Mouse (Mus musculus) intestine, postnatal 0 days (tissue): Measurements from ENCODE around the gene Fgf18. TPM values are rescaled to one million over a fixed set of nuclear protein-coding genes. Genes with fewer than 3 reads are reported as not detected.

ENCODE experiments used
- ATAC-seq: fragments of 200-750 bp; cut with Nextera tagmentation; 2 replicates; pipeline ENCODE4 v1.8.0; 2017; ENCODE audit warnings: mild to moderate bottlenecking, moderate TSS enrichment, moderate library complexity
- H3K27ac ChIP-seq: fragments of 300-500 bp; sonication (generic); 2 replicates; pipeline ENCODE4 v1.5.1; 2014; ENCODE audit warnings: mild to moderate bottlenecking, low read depth, low read length, moderate library complexity
- H3K27me3 ChIP-seq: fragments of 300-500 bp; sonication (generic); replicated peaks from 2 replicates; pipeline ENCODE4 v1.6.1; 2014; ENCODE audit warnings: low read length, mixed read lengths; ENCODE audit not compliant: control insufficient read depth, insufficient read depth
- H3K36me3 ChIP-seq: fragments of 300-500 bp; sonication (generic); 2 replicates; pipeline ENCODE4 v1.6.1; 2014; ENCODE audit warnings: mild to moderate bottlenecking, moderate library complexity; ENCODE audit not compliant: control insufficient read depth, insufficient read depth
- H3K4me1 ChIP-seq: fragments of 300-500 bp; sonication (generic); replicated peaks from 2 replicates; pipeline ENCODE4 v1.6.1; 2014; ENCODE audit warnings: antibody characterized with exemption, low read length, mixed read lengths; ENCODE audit not compliant: control insufficient read depth, insufficient read depth
- H3K4me2 ChIP-seq: fragments of 300-500 bp; sonication (generic); replicated peaks from 2 replicates; pipeline ENCODE4 v1.6.1; 2014; ENCODE audit warnings: low read depth, mild to moderate bottlenecking, moderate library complexity
- H3K4me3 ChIP-seq: fragments of 300-500 bp; sonication (generic); 2 replicates; pipeline ENCODE4 v1.5.1; 2014; ENCODE audit warnings: low read depth, low read length
- H3K9ac ChIP-seq: fragments of 300-500 bp; sonication (generic); 2 replicates; pipeline ENCODE4 v1.6.1; 2014; ENCODE audit warnings: mild to moderate bottlenecking, low read depth, low read length
- H3K9me3 ChIP-seq: fragments of 300-500 bp; sonication (generic); 2 replicates; pipeline ENCODE4 v1.6.1; 2016; ENCODE audit warnings: mixed run types; ENCODE audit not compliant: control insufficient read depth
- CTCF ChIP-seq: sonication (generic); IDR thresholded peaks from 2 replicates; pipeline ENCODE4 v1.5.1; 2016; ENCODE audit warnings: low read depth, mild to moderate bottlenecking, control low read depth, antibody characterized with exemption, moderate library complexity
- WGBS: fragments of 180-500 bp; shearing (Covaris S2); extraction: QIAGEN DNeasy Blood & Tissue Kit; methylation state at CpG from one replicate; pipeline ENCODE4 v1.1.7; 2014; 5-methylcytosine and 5-hydroxymethylcytosine counted together
- polyA plus RNA-seq: library from polyadenylated mRNA; unstranded; fragments of >200 nt; fragmentation: Nextera tagmentation; extraction: Ambion mirVana; gene quantifications from 2 replicates; pipeline ENCODE4 v1.2.1, GENCODE M21; 2015

The Fgf18 gene
- polyA plus RNA-seq, 1 experiment from 2014 or later: 1.1 TPM

GRCm38 (mm10) chr11:33112407-33112806 lies 34.8 kb downstream of the Fgf18 start:
- 26% methylated on average over 1 of the region's 1 CpGs for WGBS
- no peak for ATAC-seq
- Histone ChIP-seq H3K27ac (no peak overlapping the region), H3K9me3 (no peaks in the 10 kb centered on the region), H3K4me2 (no peak overlapping the region), H3K36me3 (no peaks in the 10 kb centered on the region), H3K27me3 (no peaks in the 10 kb centered on the region), H3K4me1 (no peaks in the 10 kb centered on the region), H3K4me3 (no peak overlapping the region), H3K9ac (no peak overlapping the region)
- TF ChIP-seq CTCF: no peak

- no peak overlapping the region for H3K4me2 ChIP-seq
- H3K9me3 ChIP-seq: no peaks in the 10 kb centered on the region
- no peaks in the 10 kb centered on the region for H3K4me1 ChIP-seq
- no peaks in the 10 kb centered on the region for H3K36me3 ChIP-seq
- no peak overlapping the region for H3K27ac ChIP-seq
- H3K27me3 ChIP-seq: no peaks in the 10 kb centered on the region
- no peak overlapping the region for H3K9ac ChIP-seq
- 81% methylated on average over 2 of the region's 2 CpGs for WGBS
- no peak for TF ChIP-seq CTCF
- ATAC-seq: no peak
- no peak overlapping the region for H3K4me3 ChIP-seq
These were observed 37.1 kb downstream of the Fgf18 start for GRCm38 (mm10) chr11:33110111-33110510.

GRCm38 (mm10) chr11:33107540-33107939 lies 39.7 kb downstream of the Fgf18 start:
- ATAC-seq: no peak
- 43% methylated on average over 3 of the region's 3 CpGs for WGBS
- no peak overlapping the region for H3K27ac ChIP-seq
- H3K4me1 ChIP-seq: no peaks in the 10 kb centered on the region
- no peaks in the 10 kb centered on the region for H3K36me3 ChIP-seq
- no peak overlapping the region for H3K4me3 ChIP-seq
- H3K27me3 ChIP-seq: no peaks in the 10 kb centered on the region
- TF ChIP-seq CTCF: no peak
- H3K9me3 ChIP-seq: no peaks in the 10 kb centered on the region
- no peak overlapping the region for H3K9ac ChIP-seq
- H3K4me2 ChIP-seq: no peak overlapping the region

GRCm38 (mm10) chr11:33104911-33105316 lies 42.3 kb downstream of the Fgf18 start:
- no peak for TF ChIP-seq CTCF
- Histone ChIP-seq H3K36me3 (no peaks in the 10 kb centered on the region), H3K9me3 (no peaks in the 10 kb centered on the region), H3K4me3 (no peak overlapping the region), H3K9ac (no peak overlapping the region), H3K4me1 (no peaks in the 10 kb centered on the region), H3K4me2 (no peak overlapping the region), H3K27me3 (no peaks in the 10 kb centered on the region), H3K27ac (no peak overlapping the region)
- WGBS: 51% methylated on average over 8 of the region's 8 CpGs
- ATAC-seq: no peak

GRCm38 (mm10) chr11:33103291-33103943 lies 43.8 kb downstream of the Fgf18 start:
- ATAC-seq: no peak
- no peak overlapping the region for H3K4me2 ChIP-seq
- no peak for TF ChIP-seq CTCF
- H3K4me1 ChIP-seq: no peaks in the 10 kb centered on the region
- H3K9ac ChIP-seq: no peak overlapping the region
- H3K36me3 ChIP-seq: no peaks in the 10 kb centered on the region
- H3K4me3 ChIP-seq: no peak overlapping the region
- WGBS: 84% methylated on average over 13 of the region's 13 CpGs
- H3K27ac ChIP-seq: no peak overlapping the region
- no peaks in the 10 kb centered on the region for H3K9me3 ChIP-seq
- H3K27me3 ChIP-seq: no peaks in the 10 kb centered on the region

GRCm38 (mm10) chr11:33100027-33100507 lies 47.1 kb downstream of the Fgf18 start:
- Histone ChIP-seq H3K9ac (no peak overlapping the region), H3K36me3 (no peaks in the 10 kb centered on the region), H3K9me3 (no peaks in the 10 kb centered on the region), H3K4me1 (no peaks in the 10 kb centered on the region), H3K27me3 (no peaks in the 10 kb centered on the region), H3K4me2 (peak overlapping the region; percentile 59), H3K27ac (no peak overlapping the region), H3K4me3 (peak overlapping the region; percentile 20; the same call in 1 of the 2 replicates)
- WGBS: 18% methylated on average over 10 of the region's 10 CpGs
- no peak for TF ChIP-seq CTCF
- ATAC-seq: no peak
